Mouse (Mus musculus) heart, adult 18-20 months (tissue): ENCODE measurements around the gene Klf8. TPM values are rescaled to one million over a fixed set of nuclear protein-coding genes. Genes with fewer than 3 reads are reported as not detected.
"Not testable (repeated sequence)": the region's sequence is repeated elsewhere in the genome, so short reads cannot be mapped to it uniquely, and the experiment has no call there.

Source experiments
- DNase-seq, 2 experiments: peaks; one replicate each; pipeline ENCODE4 v3.0.0; 2021 to 2022; ENCODE audit warnings: mixed read lengths in 1 of 2
- long read RNA-seq, 2 experiments: library from polyadenylated mRNA; stranded (forward); transcript quantifications; one replicate each; pipeline ENCODE4 v2.0.0; 2021
- total RNA-seq, 2 experiments: library from RNA; stranded (reverse); gene quantifications; 2 replicates each; pipeline ENCODE4 v1.2.3; 2021

Klf8 gene
- total RNA-seq, result under 1 TPM; 0.25 to 0.31 TPM
- long read RNA-seq, experiment 1, result 0 reads
- long read RNA-seq, experiment 2, result 0 reads

DNA sequence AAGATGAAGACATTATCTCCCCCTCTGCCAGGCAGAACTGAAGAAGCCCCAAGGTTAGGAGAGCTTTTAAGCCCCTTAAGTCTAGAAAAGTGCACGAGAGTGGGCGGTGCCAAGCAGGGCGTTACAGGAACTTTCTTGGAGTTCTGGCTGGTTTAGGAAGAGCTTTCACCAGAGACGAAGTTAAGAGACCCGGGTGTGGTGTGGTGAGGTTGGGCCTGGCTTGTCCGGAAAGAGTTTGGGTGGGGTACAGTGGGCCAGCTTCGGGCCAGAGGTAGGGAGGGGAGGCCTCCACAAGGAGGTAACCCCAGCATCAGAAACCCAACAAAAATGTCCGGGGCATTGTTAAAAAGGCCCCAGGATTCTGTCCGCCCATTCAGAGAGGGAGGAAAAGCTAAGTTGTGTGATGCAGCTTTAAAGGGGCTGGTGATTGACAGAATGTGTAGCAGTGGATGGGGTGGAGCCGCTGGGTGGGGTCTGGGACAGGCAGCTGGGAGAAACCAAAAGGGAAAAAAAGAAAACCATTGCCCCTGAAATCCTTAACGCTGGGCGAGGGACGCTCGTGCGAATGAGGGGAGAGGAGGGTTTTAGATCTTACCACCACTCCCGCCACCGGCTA is at the start of gene Klf8:
Klf8 (plus strand) TSS at position 163 of the 616 bp plus-strand sequence.
- peak in 1 of 2 experiments; percentile 3 for DNase-seq

DNA sequence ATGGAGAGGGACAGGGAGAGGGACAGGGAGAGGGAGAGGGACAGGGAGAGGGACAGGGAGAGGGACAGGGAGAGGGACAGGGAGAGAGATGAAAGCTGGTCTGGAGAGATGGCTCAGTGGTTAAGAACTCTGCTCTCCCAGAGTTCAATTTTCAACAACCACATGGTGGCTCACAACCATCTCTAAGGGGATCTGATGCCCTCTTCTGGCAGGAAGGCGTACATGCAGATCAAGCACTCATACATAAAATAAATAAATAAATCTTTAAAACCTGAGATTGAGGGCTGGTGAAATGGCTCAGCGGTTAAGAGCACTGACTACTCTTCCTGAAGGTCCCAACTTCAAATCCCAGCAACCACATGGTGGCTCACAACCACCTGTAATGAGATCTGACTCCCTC is 38.1 kb upstream of the Klf8 start:
- peak in 1 of 2 experiments; percentile 2 for DNase-seq

DNA sequence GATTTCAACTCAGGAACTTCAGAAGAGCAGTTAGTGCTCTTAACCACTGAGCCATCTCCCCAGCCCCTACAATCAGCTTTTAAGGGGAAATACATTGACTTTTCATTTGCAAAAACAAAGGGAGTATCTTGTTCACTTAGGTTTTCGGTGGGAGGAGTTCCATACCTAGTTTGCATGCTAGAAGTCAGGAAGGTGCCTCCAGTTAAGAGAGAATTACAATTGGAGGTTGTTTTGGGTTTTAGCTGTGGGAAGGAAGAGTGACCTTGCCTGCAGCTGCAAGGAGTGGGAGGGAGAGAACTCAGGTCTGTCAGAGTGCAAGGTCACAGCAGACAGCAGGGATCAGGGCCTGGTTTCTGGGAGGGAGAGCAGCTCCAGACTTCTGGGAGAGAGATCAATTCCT is 26.2 kb upstream of the Klf8 start:
- DNase-seq, result no peak

DNA sequence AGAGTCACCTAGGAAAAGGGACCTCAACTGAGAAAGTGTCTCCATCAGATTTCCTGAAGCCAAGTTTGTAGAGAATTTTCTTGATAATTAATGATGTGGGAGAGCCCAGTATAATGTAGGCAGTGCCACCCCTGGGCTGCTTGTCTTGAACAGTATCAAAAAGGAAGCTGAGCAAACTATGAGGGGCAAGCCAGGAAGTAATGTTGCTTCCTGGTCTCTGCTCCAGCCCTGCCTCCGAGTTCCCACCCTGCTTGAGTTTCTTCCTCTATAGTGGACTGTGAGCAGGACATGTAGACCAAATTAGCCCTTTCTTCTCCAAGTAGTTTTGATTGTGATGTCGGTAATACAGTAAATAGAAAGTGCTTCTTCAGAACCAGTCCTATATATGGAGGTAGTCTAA is 6.0 kb upstream of the Klf8 start:
- no peak for DNase-seq

DNA sequence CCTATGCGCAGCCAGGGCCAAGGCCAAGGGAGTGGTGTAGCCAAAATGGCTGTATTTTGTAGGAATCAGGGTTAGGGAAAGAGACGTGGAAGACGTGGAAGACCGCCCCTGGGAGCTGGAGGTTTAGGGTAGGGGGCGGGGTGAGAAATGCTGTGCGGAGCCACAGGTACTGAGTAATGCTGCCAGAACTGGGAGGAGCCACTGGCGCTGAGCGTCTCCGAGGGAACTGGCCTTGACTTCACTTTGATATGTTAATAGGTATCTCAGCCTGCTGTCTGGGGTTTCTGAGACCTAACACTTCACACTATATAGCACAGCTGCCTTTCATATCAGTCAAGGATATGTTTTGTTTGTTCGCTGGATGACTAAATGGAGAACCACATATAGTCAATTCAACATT is 4.0 kb upstream of the Klf8 start:
- no peak for DNase-seq

DNA sequence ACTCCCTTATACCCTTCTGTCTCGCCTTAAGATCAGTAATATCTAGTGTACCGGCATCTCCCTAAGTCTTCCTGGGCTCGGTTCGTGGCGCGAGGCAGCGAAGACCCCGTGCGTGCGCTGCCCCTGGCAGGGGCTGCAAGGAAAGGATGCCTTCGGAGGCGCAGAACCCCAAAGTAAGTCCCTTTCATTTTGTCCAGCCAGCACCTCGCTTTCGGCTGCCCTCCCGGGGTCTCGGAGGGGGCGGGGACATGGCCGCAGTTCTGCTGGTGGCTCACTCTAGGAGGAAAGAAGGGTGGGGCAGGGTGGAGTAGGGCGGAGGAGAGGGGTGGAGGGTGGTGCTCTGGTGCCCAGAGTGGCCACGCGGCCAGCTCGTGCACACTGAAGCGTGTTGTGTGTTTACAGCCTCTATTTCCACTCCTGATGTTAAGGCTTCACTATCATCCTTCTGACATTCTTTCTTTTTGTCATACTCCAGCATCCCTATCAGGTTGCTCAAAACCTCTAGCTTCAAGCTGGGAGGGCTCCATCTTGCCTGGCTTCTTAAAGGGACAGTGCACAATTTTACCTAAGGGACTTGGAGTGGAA is 746 bp downstream of the Klf8 start:
- peak; percentile 3 to 10 for DNase-seq

DNA sequence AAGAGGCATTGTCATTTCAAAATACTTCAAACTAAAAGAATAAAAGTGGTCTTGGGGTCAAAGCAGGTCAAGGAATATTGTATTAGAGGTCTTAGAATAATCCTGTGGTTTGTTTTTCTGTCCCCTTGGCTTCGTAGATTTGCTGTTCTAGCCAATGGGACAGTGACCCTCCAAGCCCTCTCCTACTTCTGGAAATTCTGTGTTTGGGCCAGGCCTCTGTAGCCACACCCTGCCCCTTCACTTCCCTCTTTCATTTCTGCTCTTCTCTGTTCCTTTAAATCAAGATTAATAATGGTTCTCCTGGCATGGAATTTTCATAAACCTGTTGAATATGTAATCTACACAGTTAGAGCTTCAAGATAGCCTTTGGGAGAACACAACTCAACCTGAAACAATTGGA is 17.0 kb downstream of the Klf8 start:
- no peak for DNase-seq

DNA sequence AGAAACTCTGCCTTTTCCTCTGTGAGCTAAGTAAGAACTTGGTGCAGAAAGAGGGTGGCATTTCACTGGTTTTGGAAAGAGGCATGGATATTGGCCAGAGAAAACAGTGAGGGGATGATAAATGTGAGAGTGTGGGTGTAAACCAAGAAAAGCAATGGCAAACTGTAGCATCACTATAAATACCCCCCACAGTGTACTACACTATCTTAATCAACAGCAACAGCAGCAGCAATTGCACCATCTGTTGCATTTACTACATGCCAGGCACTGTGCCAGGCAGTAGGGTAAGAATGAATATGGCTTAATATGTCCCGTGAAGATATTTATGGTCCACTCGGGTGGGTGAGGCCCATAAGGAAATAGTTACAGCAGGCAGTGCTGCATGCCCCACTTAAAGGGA is 18.2 kb downstream of the Klf8 start:
- no peak for DNase-seq

DNA sequence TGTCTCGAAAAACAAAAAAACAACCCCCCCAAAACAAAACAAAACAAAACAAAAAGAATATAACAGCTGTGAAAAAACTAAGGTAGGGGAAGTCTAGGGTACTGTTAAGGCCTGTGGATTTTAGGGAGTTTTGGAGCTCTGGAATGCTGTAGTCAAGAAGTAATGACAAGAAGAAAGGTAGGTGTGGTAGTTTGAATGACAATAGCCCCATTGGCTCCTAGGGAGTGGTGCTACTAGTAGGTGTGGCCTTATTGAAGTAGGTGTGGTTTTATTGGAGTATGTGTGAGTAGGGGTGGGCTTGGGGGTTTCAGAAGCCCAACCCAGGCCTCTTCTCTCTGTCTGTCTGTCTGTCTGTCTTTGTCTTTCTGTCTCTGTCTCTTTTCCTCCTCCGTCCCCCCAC is 44.9 kb downstream of the Klf8 start:
- DNase-seq, result no peak

DNA sequence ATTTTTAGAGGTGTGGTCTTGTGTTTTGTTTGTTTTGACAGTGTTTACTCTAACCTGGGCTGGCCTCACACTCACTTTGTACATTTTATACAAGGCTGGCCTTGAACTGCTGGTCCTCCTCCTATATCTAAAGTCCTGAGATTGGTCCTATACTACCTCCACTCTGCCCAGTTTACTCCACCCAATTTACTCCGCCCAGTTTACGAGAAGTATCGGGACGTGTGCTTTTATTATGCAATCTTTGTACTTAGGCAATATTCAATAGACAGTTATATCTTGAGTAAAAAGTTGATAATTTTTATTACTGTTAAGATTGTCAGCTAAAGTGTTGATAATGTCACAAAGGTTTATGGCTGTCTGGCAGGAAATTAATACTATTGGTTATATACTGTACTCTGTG is 74.1 kb downstream of the Klf8 start:
- DNase-seq, result no peak

DNA sequence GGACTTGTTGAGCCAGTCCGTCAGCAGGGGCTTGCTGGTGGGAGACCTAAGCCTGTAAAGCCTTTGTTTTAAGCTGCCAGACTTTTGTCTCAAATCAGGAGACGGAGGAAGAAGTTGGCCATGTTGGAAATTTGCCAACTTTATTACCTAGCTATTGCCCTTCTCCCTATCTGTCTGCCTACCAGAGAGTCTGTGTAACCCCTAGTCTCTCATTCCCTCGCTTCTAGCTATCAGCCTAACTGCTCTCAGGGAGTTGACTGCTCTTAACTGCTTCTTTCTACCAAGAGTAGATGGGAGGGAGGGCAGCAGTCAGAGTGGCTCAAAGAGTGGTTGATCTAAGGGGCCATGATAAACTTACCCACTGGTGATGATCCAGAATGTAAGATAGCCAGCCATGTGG is 85.8 kb downstream of the Klf8 start:
- peak in 1 of 2 experiments; percentile 1 for DNase-seq

DNA sequence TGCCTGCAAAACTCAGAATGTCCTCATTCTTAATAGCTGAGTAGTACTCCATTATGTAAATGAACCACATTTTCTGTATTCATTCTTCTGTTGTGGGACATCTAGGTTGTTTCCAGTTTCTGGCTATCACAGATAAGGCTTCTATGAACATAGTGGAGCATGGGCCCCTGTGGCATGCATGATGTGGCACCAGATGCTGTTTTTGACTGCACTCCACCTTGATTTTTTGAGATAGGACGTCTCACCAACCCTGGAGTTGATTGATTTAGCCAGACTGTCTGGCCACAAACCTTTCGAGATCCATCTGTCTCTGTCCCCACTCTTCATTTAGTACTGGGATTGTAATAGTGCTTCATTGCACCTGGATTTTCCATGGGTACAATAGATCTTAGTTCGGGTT is 96.9 kb downstream of the Klf8 start:
- not testable (repeated sequence) for DNase-seq

DNA sequence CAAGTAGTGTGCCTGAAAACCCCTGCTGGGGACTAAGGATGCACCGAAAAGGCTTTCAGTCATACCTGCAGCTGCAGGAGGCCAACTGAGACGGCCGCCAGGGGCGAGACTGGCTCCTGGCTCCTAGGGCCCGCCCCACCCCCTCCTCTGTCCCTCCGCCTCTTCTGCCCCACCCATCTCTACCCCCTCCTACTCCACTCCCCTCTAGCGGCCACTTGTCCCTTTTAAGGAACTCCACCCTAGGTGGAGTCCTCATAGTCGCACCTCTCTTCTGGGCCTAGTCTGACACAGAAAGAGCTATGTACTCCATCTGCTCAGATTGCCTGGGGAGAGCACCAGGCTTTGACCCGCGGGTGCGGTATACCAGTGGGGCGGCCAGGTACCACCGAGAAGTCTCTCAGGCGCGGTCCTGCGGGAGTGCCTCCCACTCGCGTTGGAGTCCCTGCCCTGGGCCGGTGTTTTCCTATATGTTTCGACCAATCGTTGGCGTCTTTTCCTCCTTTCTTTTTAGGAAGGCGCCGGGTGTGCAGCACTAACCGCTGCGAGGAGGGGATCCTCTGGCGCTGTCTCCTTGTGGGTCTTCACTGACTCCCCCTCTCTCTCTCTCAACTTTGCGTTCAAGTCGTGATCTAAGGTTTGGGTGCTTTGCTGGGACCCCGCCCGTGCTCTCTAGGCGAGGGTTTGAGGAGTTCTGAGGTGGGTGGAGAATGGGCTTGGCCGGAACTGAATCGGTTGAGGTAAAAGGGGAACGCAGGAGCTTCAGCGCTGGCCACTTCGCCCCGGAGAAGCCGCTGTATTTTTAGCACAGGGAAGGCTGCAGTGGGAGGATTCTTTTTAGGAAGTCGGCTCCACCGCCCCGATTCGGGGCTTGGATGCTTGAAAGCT is 122.3 kb downstream of the Klf8 start:
- peak; percentile 27 to 38 for DNase-seq

DNA sequence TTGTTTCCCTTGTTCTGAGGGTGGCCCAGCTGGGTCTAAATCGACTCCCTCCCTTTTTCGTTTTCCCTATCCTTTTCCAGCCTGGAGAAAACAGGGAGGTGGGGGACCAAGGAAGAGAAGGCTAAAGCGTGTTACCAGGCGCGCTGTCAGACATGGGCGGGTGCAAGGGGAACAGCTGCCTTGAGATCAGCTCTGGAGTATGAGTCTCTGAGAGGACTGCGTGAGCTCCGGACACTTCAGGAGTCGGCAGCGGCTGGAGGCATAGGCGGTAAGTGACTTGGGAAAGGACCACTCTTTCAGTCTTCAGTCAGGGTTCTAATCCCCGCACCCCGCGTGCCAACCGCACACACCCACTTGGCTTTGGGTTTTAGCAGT is 122.9 kb downstream of the Klf8 start:
- peak; percentile 0 to 18 for DNase-seq

DNA sequence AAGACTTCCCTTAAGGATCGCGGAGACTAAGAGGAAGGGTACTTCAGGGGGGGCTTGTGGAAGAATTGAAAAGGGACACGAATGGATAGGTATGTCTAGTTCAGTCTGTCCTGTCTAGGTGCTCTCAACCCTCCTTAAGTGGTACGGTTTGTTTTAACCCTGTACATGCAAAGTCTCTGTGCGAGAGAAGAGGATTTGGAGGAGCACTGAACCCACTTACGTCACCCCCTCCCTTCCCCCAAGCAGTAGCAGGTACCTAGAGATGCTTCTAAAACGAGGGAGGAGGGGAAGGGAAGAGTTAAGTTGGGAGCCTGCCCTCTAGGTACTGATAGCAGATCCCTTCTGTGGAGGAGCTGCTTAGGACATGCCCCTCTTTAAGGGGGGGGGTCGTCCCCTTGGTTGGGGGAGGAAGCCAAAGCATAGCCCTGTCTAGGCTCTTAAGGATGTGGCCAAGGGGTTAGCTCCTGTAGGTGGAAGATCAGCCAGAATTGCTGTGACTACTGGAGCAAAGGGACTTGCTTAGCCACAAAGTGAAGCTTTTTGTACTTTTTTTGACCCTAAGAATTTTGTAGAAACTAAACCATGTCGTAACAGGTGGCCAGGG is 123.5 kb downstream of the Klf8 start:
- DNase-seq, result no peak

DNA sequence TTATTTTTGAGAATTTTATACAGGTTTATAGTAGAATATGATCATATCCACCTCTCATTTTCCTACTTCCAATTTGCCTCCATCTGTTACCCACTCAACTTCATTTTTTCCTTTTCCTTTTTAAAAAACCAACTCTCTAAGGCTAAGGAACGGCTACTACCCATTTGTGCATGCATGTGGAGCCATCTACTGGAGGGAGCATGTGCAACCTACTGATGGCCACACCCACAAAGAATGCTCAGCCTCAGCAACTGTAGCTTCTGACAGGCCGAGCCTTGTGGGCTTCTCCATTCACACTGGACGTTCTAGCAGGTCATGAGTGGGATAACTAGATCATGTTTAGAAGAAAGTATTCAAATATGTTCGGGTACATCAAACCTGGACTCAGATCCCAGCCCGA is 129.5 kb downstream of the Klf8 start:
- DNase-seq, result peak; percentile 33 to 67

DNA sequence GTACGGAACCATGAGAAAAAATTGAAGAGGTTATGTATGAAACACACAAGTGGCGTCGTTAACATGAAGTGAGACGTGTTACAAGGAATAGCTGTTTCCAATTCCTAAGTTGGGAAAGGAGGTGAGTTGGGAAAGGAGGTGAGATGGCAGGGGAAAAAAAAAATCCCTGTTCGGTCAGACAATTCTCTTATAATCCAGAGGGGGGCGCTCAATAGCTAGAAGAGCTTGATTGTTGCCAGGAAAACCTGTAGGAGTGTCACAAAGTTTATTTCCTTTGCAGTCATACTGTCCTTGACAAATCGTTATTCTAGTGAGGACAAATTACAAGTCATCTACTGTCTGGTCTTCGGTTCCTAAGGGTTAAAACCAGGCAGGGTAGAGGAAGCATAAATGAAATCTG is 132.5 kb downstream of the Klf8 start:
- no peak for DNase-seq

DNA sequence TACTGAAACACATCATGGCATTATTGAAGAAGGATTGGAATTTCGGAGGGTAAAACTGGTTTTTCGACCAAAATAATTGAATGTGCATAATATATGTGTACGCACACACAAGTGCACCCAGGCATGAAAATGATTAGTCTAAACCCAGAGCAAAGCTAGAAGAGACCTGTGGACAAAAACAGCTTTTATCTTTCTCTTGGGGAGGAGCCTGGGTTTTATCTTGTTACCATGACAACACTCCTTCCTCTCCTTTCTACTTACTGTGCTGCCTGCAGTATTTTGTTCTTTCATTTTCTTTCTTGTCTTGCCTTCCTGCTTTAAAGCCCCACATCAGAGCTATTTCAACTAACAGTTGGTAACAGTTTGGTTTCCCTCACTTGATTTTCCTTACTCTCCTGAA is 137.8 kb downstream of the Klf8 start:
- no peak for DNase-seq

DNA sequence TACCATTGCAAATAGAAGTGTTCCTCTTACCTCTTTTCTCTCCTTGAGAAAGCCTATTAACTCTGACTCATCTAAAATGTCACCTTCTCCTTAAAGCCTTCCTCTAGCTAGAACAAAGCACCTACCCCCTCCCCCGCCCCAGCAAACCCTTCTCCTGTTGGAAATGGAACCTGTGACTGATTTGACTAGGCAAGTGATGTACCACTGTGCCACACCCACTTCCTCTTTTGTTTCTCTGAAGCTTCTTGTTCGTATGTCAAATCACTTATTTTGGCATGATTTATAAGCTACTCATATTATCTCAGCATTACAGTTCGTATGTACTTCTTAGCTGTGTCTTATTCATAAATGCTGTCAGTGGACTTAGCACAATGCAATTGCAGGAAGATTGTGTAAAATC is 144.5 kb downstream of the Klf8 start:
- no peak for DNase-seq

DNA sequence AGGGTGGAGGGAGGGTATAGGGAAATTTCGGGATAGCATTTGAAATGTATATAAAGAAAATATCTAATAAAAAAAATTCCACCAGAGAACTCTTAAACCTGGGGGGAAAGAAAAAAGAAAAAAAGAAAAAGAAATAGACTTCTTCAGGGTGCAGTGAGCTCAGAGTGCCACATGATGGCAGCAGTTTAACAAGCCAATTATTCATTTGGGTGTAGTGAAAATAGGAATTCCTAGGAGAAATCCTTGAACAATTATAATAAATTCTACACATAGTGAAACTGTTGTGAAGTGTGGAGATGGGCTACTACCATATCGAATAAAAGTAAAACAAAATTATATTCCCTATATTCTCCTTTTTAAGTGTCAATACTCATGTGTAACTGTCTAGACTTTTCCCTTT is 152.0 kb downstream of the Klf8 start:
- DNase-seq, result peak in 1 of 2 experiments; percentile 12

DNA sequence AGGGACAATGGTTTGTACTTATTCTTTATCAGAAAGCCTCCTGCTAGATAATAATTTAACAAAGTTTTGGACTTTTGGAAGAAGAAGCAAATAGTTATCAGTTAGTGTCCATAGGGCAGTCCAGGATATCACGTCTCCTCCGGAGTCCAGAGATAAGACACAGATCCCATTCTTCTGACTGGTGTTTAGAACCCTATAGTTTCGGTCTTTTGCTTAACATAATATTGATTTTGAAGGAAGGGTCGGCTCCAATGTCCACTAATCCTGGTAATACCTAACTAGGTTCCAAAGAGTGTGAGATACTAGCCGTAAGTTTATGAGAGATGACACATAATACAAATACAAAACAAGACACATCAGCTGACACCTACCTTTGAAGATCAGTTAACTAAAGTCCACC is 179.8 kb downstream of the Klf8 start:
- DNase-seq, result no peak

DNA sequence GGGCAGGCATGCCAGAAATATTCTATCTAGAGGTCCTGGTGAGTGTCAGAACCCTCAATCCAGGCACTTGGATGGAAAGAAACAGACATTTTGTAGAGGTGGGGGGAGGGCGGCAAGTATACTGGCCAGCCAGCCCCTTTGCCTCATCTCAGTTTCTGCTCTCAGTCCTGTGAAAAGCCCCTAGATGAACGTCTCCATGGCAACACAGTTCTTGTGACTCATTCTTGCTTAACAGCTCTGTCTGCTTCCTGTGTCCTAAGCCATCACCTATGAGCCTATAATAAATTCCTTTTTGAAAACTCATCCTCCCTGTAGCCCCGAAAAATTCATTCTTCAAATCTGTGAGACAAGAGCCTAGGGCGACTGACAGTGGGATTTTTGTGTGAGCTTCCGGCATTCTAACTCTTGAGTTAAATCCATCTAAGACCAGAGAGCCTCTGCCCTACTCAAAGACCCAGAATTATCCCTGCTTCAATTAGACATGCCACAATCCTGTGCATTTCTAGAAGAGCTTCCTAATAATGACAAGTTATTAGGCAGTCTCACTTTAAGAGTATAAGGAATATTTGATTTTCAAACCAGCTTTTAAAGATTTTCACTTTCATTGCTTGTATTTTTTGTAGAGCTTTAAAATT is 196.5 kb downstream of the Klf8 start:
- no peak for DNase-seq

DNA sequence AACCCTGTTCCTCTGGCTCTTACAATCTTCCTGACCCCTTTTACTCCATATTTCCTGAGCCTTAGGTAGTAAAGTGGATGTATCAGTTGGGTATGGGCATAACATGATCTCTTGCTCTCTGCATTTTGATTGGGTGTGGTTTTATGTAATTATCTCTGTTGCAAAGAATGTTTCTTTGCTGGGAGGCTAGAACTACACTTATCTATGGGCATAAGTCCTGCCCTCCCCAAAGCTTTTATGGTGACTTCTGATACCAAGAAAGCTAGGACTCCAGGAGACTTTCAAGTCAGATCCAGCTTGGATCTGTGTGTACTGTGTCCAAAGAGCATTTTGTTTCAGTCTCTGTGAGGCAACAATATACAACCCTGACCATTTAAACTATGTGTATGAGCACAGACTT is 202.3 kb downstream of the Klf8 start:
- no peak for DNase-seq
